Mouse (Mus musculus) limb, embryonic 15.5 days (tissue): Measurements from ENCODE around the gene Cip2a. TPM values are rescaled to one million over a fixed set of nuclear protein-coding genes. Genes with fewer than 3 reads are reported as not detected.

Experiments
- ATAC-seq: fragments of 200-750 bp; cut with Nextera tagmentation; 2 replicates; pipeline ENCODE4 v1.8.0; 2017; ENCODE audit warnings: low read depth, moderate TSS enrichment; ENCODE audit not compliant: insufficient number of reproducible peaks, low FRiP score, low TSS enrichment
- H3K27ac ChIP-seq: fragments of 300-500 bp; sonication (generic); 2 replicates; pipeline ENCODE4 v1.5.1; 2015; ENCODE audit warnings: moderate library complexity, mild to moderate bottlenecking, inconsistent platforms
- H3K27me3 ChIP-seq: fragments of 300-500 bp; sonication (generic); 2 replicates; pipeline ENCODE4 v1.6.1; 2015; ENCODE audit warnings: inconsistent platforms
- H3K36me3 ChIP-seq: fragments of 300-500 bp; sonication (generic); 2 replicates; pipeline ENCODE4 v1.6.1; 2015; ENCODE audit warnings: inconsistent platforms
- H3K4me1 ChIP-seq: fragments of 300-500 bp; sonication (generic); 2 replicates; pipeline ENCODE4 v1.6.1; 2015; ENCODE audit warnings: inconsistent platforms
- H3K4me2 ChIP-seq: fragments of 300-500 bp; sonication (generic); 2 replicates; pipeline ENCODE4 v1.6.1; 2015; ENCODE audit warnings: mild to moderate bottlenecking, inconsistent platforms
- H3K4me3 ChIP-seq: fragments of 300-500 bp; sonication (generic); 2 replicates; pipeline ENCODE4 v1.5.1; 2015; ENCODE audit warnings: mild to moderate bottlenecking, inconsistent platforms
- H3K9ac ChIP-seq: fragments of 300-500 bp; sonication (generic); 2 replicates; pipeline ENCODE4 v1.6.1; 2015; ENCODE audit warnings: inconsistent platforms
- H3K9me3 ChIP-seq: fragments of 300-500 bp; sonication (generic); 2 replicates; pipeline ENCODE4 v1.6.1; 2016; ENCODE audit warnings: inconsistent platforms
- WGBS: fragments of 180-500 bp; shearing (Covaris S2); methylation state at CpG from one replicate; pipeline ENCODE4 v1.1.7; 2015; 5-methylcytosine and 5-hydroxymethylcytosine counted together
- polyA plus RNA-seq: library from polyadenylated mRNA; unstranded; fragments of >200 nt; fragmentation: Nextera tagmentation; extraction: Ambion mirVana; gene quantifications from 2 replicates; pipeline ENCODE4 v1.2.1, GENCODE M21; 2015

Cip2a gene
- polyA plus RNA-seq, 1 experiment from 2014 or later: 22.6 TPM

DNA sequence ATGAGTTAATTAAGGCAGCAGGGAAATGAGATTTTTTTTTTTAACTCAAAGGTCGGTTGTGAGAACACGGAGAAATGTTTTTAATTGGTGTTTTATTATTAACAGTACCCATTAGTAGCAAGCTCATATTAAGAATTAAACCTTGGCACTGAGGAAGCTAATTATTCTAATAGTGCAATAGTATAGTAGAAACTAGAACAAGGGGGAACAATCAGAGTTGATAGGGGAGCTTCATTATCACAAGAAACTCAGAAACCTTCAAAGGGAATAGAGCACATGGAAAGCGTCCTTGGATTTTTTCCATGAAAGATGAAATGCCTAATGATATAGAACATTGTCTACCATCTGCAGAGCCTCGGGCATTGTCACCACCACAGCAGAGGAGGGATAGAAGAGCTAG is 41.9 kb downstream of the Cip2a start:
- WGBS: 63% methylated on average over 4 of the region's 4 CpGs
- H3K9me3 ChIP-seq: no peaks in the 10 kb centered on the region
- no peaks in the 10 kb centered on the region for H3K27me3 ChIP-seq
- H3K36me3 ChIP-seq: no peaks in the 10 kb centered on the region
- H3K4me3 ChIP-seq: no peak overlapping the region
- no peak overlapping the region for H3K4me2 ChIP-seq
- H3K9ac ChIP-seq: no peak overlapping the region
- ATAC-seq: no peak
- no peak overlapping the region for H3K27ac ChIP-seq
- no peaks in the 10 kb centered on the region for H3K4me1 ChIP-seq

DNA sequence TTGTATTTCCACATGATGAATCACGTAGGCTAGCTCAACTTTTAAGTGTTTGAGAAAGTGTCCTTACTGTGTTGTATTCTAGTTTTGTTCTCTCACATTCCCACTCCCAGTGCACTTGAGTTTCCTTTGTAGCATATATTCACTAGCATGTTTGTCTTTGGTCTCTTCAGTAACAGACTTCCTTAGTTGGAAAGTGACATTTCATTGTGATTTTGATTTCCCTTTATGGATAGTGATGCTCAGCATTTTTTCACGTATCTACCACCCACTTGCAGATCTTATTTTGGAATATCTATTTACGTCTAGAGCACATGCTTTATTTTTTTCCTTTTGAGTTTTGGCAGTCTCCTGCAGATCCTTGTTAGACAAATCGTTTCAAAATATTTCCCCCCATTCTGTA is 43.8 kb downstream of the Cip2a start:
- no peaks in the 10 kb centered on the region for H3K4me1 ChIP-seq
- 75% methylated on average over 4 of the region's 4 CpGs for WGBS

DNA sequence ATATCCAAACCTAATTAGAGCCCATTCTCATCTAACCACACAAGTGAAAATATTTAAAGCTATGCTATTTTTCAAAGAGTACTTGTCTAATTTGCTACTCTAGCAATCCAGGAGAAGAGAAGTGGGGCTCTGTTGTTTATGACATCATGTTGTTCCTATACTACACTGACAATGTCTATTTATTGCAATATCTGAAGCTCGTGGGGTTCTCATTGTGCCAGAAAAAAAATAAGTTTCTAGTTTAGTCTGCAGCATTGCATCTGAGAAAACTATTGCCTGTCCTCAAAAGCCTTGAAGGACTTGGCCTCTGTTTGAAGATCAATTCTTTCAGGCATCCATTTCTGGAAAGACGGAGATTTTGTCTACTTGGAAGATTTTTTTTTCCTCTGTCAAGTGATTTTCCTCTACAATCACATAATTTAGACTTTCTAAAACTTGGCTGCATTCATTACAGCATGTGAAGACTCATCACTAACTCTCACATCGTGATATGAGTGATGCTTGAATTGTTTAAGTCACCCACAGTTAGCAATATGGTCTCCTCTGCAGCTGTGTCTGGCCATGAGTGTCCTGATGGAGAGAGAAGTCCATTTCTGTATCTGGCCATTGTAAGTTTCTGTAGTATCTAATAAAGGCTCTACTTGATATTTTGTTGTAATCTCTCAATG is 46.7 kb downstream of the Cip2a start:
- Histone ChIP-seq H3K4me2 (no peak overlapping the region), H3K4me3 (no peak overlapping the region), H3K27ac (no peak overlapping the region), H3K4me1 (no peaks in the 10 kb centered on the region), H3K27me3 (no peaks in the 10 kb centered on the region), H3K36me3 (no peaks in the 10 kb centered on the region), H3K9ac (no peak overlapping the region), H3K9me3 (no peaks in the 10 kb centered on the region)
- ATAC-seq: no peak
- 74% methylated on average over 3 of the region's 3 CpGs for WGBS

More for the DNA sequence above, 43.8 kb downstream of the Cip2a start:
- ATAC-seq: no peak
- no peak overlapping the region for H3K4me2 ChIP-seq
- H3K9ac ChIP-seq: no peak overlapping the region
- no peak overlapping the region for H3K27ac ChIP-seq
- no peak overlapping the region for H3K4me3 ChIP-seq
- H3K9me3 ChIP-seq: no peaks in the 10 kb centered on the region
- H3K27me3 ChIP-seq: no peaks in the 10 kb centered on the region
- no peaks in the 10 kb centered on the region for H3K36me3 ChIP-seq

DNA sequence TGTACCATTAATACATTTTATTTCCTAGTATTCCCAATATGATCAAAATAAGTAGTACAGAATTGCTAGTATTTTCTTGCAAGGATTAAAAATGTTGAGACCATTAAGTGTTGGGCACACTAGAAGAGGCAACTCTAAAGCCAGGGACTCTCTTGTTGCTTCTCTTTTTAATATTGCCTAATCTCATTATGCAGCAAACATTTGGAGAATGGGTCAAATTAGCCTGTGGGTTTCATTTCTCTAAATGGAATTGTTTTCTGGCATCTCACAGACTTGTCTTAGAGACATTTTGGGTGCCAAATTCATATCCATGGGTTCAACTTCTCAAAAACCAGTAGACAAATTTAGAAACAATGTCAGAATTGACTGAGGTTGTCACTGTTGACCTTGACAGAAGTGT is 55.2 kb downstream of the Cip2a start:
- H3K4me3 ChIP-seq: no peak overlapping the region

DNA sequence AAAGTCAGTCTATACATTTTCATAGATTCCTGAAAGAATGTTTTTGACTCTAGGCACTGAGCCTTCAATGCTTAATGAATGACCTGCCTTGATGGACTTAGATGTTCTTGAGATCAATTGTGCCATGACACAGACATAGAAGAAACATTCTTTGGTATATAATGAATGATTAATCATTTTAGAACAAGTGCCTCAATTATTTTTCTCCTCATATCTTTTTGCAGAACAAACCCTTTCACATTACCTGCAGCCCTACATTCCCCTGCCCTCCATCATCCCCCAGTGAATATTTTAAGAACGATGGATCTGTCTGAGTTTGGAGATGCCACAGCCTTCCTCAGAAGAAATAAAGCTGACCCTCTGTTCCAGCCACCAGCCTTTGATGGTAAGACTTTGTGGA is 63.2 kb downstream of the Cip2a start, which contains the start of gene Myh15:
Gene Myh15 (plus strand): TSS at position 301 of the 400 bp plus-strand sequence.
- Histone ChIP-seq H3K4me1 (no peaks in the 10 kb centered on the region), H3K27me3 (no peaks in the 10 kb centered on the region), H3K9me3 (no peaks in the 10 kb centered on the region), H3K4me2 (no peak within 1 kb of the TSS), H3K36me3 (no peaks in the 10 kb centered on the region), H3K9ac (no peak within 1 kb of the TSS), H3K27ac (no peak within 1 kb of the TSS), H3K4me3 (no peak within 1 kb of the TSS)
- 67% methylated on average over 1 of the region's 1 CpGs for WGBS
- no peak for ATAC-seq

More for the DNA sequence above, 55.2 kb downstream of the Cip2a start:
- ATAC-seq: no peak
- H3K27me3 ChIP-seq: no peaks in the 10 kb centered on the region
- H3K4me1 ChIP-seq: no peaks in the 10 kb centered on the region
- no peak overlapping the region for H3K27ac ChIP-seq
- H3K9ac ChIP-seq: no peak overlapping the region
- no peaks in the 10 kb centered on the region for H3K9me3 ChIP-seq
- H3K36me3 ChIP-seq: no peaks in the 10 kb centered on the region
- H3K4me2 ChIP-seq: no peak overlapping the region

Other genes with a start within 250 kb of the Cip2a start
- 0.08 TPM in 1 of 2 replicates, not detected in the other for gene Trat1, start 222.2 kb upstream of the Cip2a start, polyA plus RNA-seq
- gene Retnlb, start 177.3 kb upstream of the Cip2a start, polyA plus RNA-seq: not detected in 2 replicates
- gene Retnla, start 151.6 kb upstream of the Cip2a start, polyA plus RNA-seq: not detected in 2 replicates
- gene Retnlg, start 121.6 kb upstream of the Cip2a start, polyA plus RNA-seq: 1.4 and 1.5 TPM in 2 replicates
- 25.6 and 28.5 TPM in 2 replicates for gene Dzip3, start within 50 bp of the Cip2a start, polyA plus RNA-seq
- 0.29 and 0.42 TPM in 2 replicates for gene Myh15, start 63.3 kb downstream of the Cip2a start, polyA plus RNA-seq